Mouse (Mus musculus): ENCODE measurements around the gene Sgta. TPM values are rescaled to one million over a fixed set of nuclear protein-coding genes. Genes with fewer than 3 reads are reported as not detected.

Sgta gene
- polyA plus RNA-seq, 1 experiment from 2014 or later = 292 TPM

GRCm38 (mm10) chr10:81010851-81011250, 49.1 kb downstream of the Sgta start:
- 70% methylated on average over 6 of the region's 6 CpGs for WGBS
- ATAC-seq (ENCODE audit: low FRiP score) = no peak
- Histone ChIP-seq H3K9ac (no peak overlapping the region), H3K27me3 (0 out of 2 replicates have a peak, but pooled peaks cover 2% of the 10 kb centered on the region), H3K27ac (no peak overlapping the region), H3K4me2 (no peak overlapping the region), H3K4me3 (no peak overlapping the region), H3K36me3 (no peaks in the 10 kb centered on the region), H3K4me1 (replicated peaks) (peaks cover 14% of the 10 kb centered on the region; the same call in 1 of the 2 replicates), H3K9me3 (no peaks in the 10 kb centered on the region)

GRCm38 (mm10) chr10:81007240-81007639, 52.7 kb downstream of the Sgta start:
- no peak for ATAC-seq (ENCODE audit: low FRiP score)
- no peak overlapping the region for H3K4me3 ChIP-seq
- H3K9me3 ChIP-seq = no peaks in the 10 kb centered on the region
- no peaks in the 10 kb centered on the region for H3K36me3 ChIP-seq
- WGBS = 42% methylated on average over 7 of the region's 7 CpGs
- 0 out of 2 replicates have a peak, but pooled peaks cover 2% of the 10 kb centered on the region for H3K27me3 ChIP-seq
- H3K9ac ChIP-seq = no peak overlapping the region
- H3K4me2 ChIP-seq = no peak overlapping the region
- H3K27ac ChIP-seq = no peak overlapping the region
- H3K4me1 ChIP-seq (replicated peaks) = no peaks in the 10 kb centered on the region

DNA sequence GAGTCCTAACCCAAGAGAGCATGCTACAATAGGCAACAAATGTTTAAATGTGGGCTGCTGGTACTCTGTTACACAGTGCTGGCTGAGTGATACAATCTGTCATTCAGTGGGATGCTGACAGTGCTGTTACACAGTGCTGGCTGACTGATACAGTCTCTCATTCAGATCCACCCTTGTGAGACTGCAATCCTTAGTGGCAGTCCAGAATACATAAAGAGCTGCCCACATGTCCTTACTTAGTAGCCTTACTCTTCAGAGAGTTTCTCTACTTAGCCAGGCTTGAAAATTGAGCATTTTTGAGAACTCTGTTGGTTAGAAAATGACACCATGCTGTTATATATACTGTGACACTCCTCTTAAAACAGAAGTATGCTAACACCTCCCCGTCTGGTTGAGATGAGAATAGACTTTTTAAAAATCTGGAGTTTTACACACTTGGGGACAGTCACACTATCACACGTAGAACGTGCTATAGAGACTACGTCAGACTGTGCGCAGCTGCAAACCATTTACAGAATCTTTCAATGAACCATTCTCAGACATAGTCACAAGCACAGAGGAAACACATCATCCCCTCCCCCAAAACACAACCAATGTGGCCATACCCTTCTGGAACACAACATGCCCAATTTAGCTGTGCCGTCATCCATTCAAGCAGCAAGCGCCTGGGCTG, 53.8 kb downstream of the Sgta start:
- ATAC-seq (ENCODE audit: low FRiP score) = no peak
- no peak overlapping the region for H3K4me3 ChIP-seq
- peaks cover 4% of the 10 kb centered on the region for H3K4me1 ChIP-seq (replicated peaks)
- WGBS = 92% methylated on average over 7 of the region's 7 CpGs
- H3K27ac ChIP-seq = no peak overlapping the region
- H3K36me3 ChIP-seq = no peaks in the 10 kb centered on the region
- no peaks in the 10 kb centered on the region for H3K9me3 ChIP-seq
- H3K4me2 ChIP-seq = no peak overlapping the region
- H3K27me3 ChIP-seq = 0 out of 2 replicates have a peak, but pooled peaks cover 2% of the 10 kb centered on the region
- peak overlapping the region; percentile 40; the same call in 1 of the 2 replicates for H3K9ac ChIP-seq

- peaks cover 10% of the 10 kb centered on the region for H3K27me3 ChIP-seq
- no peak overlapping the region for H3K4me3 ChIP-seq
- 29% methylated on average over 10 of the region's 10 CpGs for WGBS
- peaks cover 26% of the 10 kb centered on the region for H3K4me1 ChIP-seq (replicated peaks)
- peak overlapping the region; percentile 56 for H3K9ac ChIP-seq
- ATAC-seq (ENCODE audit: low FRiP score) = no peak
- no peaks in the 10 kb centered on the region for H3K36me3 ChIP-seq
- no peak overlapping the region for H3K4me2 ChIP-seq
- no peak overlapping the region for H3K27ac ChIP-seq
- no peaks in the 10 kb centered on the region for H3K9me3 ChIP-seq
Observed at GRCm38 (mm10) chr10:81001161-81001560, 58.8 kb downstream of the Sgta start.

DNA sequence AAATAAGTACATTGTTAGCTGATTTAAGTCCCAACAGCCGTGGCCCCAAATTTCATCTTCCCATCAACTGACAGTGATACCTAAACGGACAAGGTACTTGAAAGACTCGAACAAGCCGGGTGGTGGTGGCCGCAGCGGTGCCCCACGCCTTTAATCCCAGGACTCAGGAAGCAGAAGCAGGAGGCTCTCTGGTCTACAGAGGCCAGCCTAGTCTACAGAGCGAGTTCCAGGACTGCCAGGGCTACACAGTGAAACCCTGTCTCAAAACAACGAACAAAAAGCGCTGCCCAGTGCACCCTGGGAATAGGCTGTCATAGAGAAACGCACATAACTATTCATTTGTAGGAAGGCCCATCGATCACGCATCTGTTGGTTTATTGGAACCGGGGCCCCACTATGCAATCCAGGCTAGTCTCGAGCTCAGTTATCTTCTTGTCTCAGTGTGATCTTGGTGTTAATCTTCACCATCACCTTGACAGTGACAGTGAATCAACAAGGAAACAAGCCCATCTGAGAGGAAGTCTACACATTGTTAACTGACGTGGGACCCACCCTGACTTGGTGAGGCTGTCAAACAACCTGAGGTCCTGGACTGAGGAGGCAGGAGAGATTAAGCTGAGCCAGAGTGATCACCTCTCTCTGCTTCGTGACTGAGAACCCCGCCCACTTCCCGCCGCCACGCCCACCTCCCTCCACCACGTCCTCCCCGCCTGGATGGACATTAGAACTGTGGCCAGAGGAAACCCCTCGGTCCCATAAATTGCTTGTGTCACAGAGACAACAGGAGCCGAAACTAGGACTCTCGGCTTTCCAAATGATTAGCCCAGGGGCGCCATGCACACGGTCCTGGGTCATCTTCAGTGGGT, 59.6 kb downstream of the Sgta start:
- no peaks in the 10 kb centered on the region for H3K36me3 ChIP-seq
- H3K4me1 ChIP-seq (replicated peaks) = peaks cover 26% of the 10 kb centered on the region
- peaks cover 10% of the 10 kb centered on the region for H3K27me3 ChIP-seq
- no peak overlapping the region for H3K4me3 ChIP-seq
- no peak overlapping the region for H3K4me2 ChIP-seq
- no peak for ATAC-seq (ENCODE audit: low FRiP score)
- no peak overlapping the region for H3K27ac ChIP-seq
- 46% methylated on average over 28 of the region's 28 CpGs for WGBS
- H3K9ac ChIP-seq = peak overlapping the region; percentile 56
- H3K9me3 ChIP-seq = no peaks in the 10 kb centered on the region

DNA sequence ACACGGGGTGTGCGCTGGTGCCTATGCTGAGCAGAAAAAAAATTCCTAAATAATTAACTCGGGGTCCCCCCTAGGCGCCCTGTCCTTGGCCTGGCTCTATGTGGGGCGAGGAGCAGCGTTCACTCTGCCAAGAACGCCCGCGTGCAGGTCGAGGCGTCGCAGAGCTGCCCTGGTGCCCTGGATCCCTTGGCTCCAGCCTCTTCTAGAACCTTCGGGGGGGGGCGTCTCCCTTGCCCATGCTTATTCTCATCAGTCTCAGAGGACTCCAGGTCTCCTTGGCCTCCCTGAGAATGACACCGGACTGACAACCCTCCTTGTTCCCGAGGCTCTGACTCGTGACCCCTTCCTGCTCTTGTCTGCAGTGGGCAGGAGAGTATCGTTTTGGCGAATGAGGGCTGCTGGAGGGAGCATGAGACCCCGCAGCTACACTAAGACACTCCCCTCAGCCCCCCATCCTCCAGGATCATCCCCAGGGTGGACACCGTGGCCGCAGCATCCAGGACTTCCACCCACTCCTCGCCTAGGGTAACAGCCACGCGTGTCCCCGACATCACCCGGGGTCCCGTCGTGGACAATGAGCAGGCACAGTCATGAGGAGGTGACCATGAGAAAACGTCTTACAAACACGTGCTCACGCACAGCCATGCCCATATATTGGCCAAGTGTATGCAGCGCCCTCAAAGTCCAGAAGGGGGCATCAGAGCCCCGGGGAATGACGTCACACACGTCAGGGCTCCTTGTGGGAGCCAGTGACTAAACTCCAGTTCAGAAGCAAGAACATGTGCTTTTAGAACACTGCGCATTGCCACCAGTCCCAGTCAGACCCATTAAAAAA, 60.4 kb downstream of the Sgta start:
- Histone ChIP-seq H3K4me2 (peak overlapping the region; percentile 43), H3K9me3 (no peaks in the 10 kb centered on the region), H3K4me3 (no peak overlapping the region), H3K27me3 (peaks cover 12% of the 10 kb centered on the region), H3K4me1 (replicated peaks) (peaks cover 31% of the 10 kb centered on the region), H3K9ac (0 out of 2 replicates have a peak overlapping the region, but pooled peaks have one; percentile 53), H3K36me3 (no peaks in the 10 kb centered on the region), H3K27ac (no peak overlapping the region)
- WGBS = 32% methylated on average over 37 of the region's 37 CpGs
- peak; percentile 58 for ATAC-seq (ENCODE audit: low FRiP score)

GRCm38 (mm10) chr10:80998778-80999177, 61.2 kb downstream of the Sgta start:
- ATAC-seq (ENCODE audit: low FRiP score) = no peak

DNA sequence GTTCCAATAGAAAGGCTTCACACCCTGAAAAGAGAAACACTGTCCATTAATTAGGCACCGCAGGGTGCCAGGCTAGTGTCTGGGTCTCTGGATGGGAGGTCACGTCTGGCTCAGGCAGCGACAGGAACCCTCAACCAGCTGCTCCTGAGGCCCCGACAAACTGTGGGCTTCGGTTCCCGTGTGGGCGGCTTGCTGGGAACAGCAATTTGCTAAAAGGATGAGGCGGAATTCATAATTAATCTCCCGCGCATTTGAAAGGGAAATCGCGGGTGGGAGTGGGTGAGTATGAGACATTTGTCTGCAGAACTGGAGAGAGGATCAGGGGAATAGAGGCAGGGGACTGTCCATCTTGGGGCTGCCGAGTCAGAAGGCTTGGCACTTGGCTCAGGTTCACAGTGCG, 62.0 kb downstream of the Sgta start:
- Histone ChIP-seq H3K4me3 (no peak overlapping the region), H3K4me1 (replicated peaks) (peaks cover 31% of the 10 kb centered on the region), H3K27me3 (peaks cover 21% of the 10 kb centered on the region), H3K9me3 (no peaks in the 10 kb centered on the region), H3K27ac (no peak overlapping the region), H3K4me2 (no peak overlapping the region), H3K36me3 (no peaks in the 10 kb centered on the region), H3K9ac (no peak overlapping the region)
- ATAC-seq (ENCODE audit: low FRiP score) = no peak
- WGBS = 30% methylated on average over 14 of the region's 14 CpGs

More at GRCm38 (mm10) chr10:80998778-80999177, 61.2 kb downstream of the Sgta start:
- Histone ChIP-seq H3K4me3 (no peak overlapping the region), H3K27ac (no peak overlapping the region), H3K27me3 (peaks cover 18% of the 10 kb centered on the region), H3K4me1 (replicated peaks) (peaks cover 31% of the 10 kb centered on the region), H3K4me2 (no peak overlapping the region), H3K9ac (no peak overlapping the region), H3K36me3 (no peaks in the 10 kb centered on the region), H3K9me3 (no peaks in the 10 kb centered on the region)
- 19% methylated on average over 12 of the region's 12 CpGs for WGBS

DNA sequence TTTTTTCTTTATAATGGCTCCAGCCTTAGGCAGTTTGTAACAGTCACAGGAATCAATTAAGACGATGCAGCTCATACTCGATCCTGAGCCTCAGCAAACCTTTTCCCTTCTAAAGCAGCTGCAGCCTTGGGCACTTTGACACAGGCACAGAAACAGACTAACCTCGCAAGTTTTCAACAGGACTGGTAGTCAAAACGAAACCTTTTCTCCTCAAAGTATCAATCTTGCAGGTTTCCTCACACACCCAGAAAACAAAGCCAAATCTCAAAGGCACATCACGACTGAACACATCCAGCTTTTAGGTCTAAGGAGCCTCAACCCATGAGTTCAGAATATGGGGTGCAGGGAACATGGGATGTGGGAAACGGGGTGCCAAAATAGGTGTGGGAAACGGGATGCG, 62.6 kb downstream of the Sgta start:
- 87% methylated on average over 8 of the region's 8 CpGs for WGBS

DNA sequence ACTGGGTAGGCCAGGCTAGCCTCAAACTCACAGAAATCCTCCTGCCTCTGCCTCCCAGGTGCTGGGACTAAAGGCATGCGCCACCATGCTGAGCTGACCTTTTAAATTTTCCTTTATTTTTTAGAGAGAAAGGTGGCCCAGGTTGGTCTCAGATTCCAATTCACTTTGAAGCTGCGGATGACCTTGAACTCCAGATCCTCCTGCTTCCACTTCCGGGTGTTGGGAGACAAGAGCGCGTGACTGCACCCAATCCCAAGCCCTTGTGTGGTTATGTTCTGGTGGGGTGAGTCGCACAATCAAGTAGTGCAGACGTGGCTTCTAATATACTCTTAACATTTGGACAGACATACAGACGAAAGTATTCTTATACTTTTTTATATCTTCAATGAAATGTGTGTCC, 63.5 kb downstream of the Sgta start:
- Histone ChIP-seq H3K27me3 (peaks cover 24% of the 10 kb centered on the region), H3K4me2 (no peak overlapping the region), H3K9me3 (no peaks in the 10 kb centered on the region), H3K27ac (no peak overlapping the region), H3K4me3 (no peak overlapping the region), H3K36me3 (no peaks in the 10 kb centered on the region), H3K4me1 (replicated peaks) (peaks cover 31% of the 10 kb centered on the region), H3K9ac (no peak overlapping the region)
- 95% methylated on average over 8 of the region's 8 CpGs for WGBS
- no peak for ATAC-seq (ENCODE audit: low FRiP score)

More for the DNA sequence above, 62.6 kb downstream of the Sgta start:
- Histone ChIP-seq H3K4me3 (no peak overlapping the region), H3K4me1 (replicated peaks) (peaks cover 31% of the 10 kb centered on the region), H3K4me2 (no peak overlapping the region), H3K27me3 (peaks cover 21% of the 10 kb centered on the region), H3K9me3 (no peaks in the 10 kb centered on the region), H3K9ac (no peak overlapping the region), H3K36me3 (no peaks in the 10 kb centered on the region), H3K27ac (no peak overlapping the region)
- ATAC-seq (ENCODE audit: low FRiP score) = no peak

GRCm38 (mm10) chr10:80995091-80995632, 64.8 kb downstream of the Sgta start:
- no peaks in the 10 kb centered on the region for H3K9me3 ChIP-seq
- no peak overlapping the region for H3K27ac ChIP-seq
- WGBS = 11% methylated on average over 21 of the region's 21 CpGs
- peak; percentile 7; the same call in 1 of the 2 replicates for ATAC-seq (ENCODE audit: low FRiP score)
- 0 out of 2 replicates have a peak overlapping the region, but pooled peaks have one; percentile 24 for H3K9ac ChIP-seq
- H3K27me3 ChIP-seq = peaks cover 19% of the 10 kb centered on the region
- H3K36me3 ChIP-seq = no peaks in the 10 kb centered on the region
- peak overlapping the region; percentile 36 for H3K4me2 ChIP-seq
- no peak overlapping the region for H3K4me3 ChIP-seq
- peaks cover 18% of the 10 kb centered on the region for H3K4me1 ChIP-seq (replicated peaks)
